Comparison of ENCODE assay signal across 26 mouse cellular contexts in the genomic region with DNA sequence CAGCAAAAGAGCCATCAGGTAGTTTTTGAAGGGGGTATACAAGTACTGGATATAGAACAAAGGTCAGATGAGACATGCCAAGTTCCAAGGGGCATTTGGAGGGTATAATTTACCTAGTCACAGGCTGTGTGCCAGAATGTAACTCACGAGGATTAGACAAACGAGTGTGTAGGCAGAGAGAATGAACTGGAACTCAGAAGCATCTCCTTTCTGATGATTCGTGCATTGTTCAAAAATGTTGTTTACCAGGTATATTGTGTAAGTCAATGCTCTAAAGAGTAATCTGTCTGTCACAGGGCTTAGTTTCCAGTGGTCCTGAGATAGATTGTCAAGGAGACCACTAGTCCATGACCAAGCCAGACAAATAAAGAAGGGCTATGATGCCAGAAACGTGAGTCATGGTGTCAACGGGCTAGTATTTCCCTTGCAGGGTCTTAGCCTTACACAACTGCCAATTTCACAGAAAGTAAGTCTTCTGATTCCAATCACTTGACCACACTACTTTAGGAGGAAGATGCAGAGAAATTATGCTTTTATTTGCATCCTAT. TPM values are rescaled to one million over a fixed set of nuclear protein-coding genes. Genes with fewer than 3 reads are reported as not detected.
"Had no signal": no experiment of that assay in that cellular context is flagged by ENCODE, and none has a peak within 500 bp of the region (broad histone marks: within the 10 kb centered on the region; RNA-seq: fewer than 3 reads in every experiment).

No protein-coding gene starts in this region.

- H3K27ac ChIP-seq: gastrocnemius, adult 2 months; heart, embryonic 10.5 days; hindbrain, embryonic 10.5 days; hindbrain, embryonic 12.5 days; hindbrain, embryonic 14.5 days; intestine, embryonic 15.5 days; kidney, postnatal 0 days; layer of hippocampus, adult 2 months; left cerebral cortex, adult 2 months; limb, embryonic 10.5 days; limb, embryonic 12.5 days; liver, embryonic 13.5 days; liver, embryonic 15.5 days had no signal

- DNase-seq: forebrain, postnatal 0 days; gastrocnemius, adult 2 months; gastrocnemius, postnatal 10 days; gastrocnemius, postnatal 25 days; heart, adult 18-20 months; heart, postnatal 10 days; heart, postnatal 4 days; liver, embryonic 13.5 days; liver, postnatal 0 days; lung, adult 2 months had no signal

- H3K9me3 ChIP-seq: heart, embryonic 10.5 days; heart, embryonic 12.5 days; hindbrain, embryonic 10.5 days; hindbrain, embryonic 12.5 days; intestine, embryonic 15.5 days; limb, embryonic 10.5 days; limb, embryonic 12.5 days; liver, embryonic 13.5 days; liver, embryonic 15.5 days had no signal

- H3K36me3 ChIP-seq: heart, embryonic 10.5 days; heart, embryonic 12.5 days; hindbrain, embryonic 10.5 days; hindbrain, embryonic 12.5 days; intestine, embryonic 15.5 days; limb, embryonic 10.5 days; limb, embryonic 12.5 days; liver, embryonic 13.5 days; liver, embryonic 15.5 days had no signal

- H3K27me3 ChIP-seq: heart, embryonic 12.5 days; hindbrain, embryonic 12.5 days; intestine, embryonic 15.5 days; limb, embryonic 12.5 days; liver, embryonic 13.5 days; liver, embryonic 15.5 days had no signal

- H3K4me1 ChIP-seq: heart, embryonic 10.5 days; heart, embryonic 12.5 days; hindbrain, embryonic 10.5 days; hindbrain, embryonic 12.5 days; intestine, embryonic 15.5 days; limb, embryonic 10.5 days; limb, embryonic 12.5 days; liver, embryonic 13.5 days; liver, embryonic 15.5 days had no signal

- ATAC-seq: forebrain, postnatal 0 days; hindbrain, embryonic 16.5 days; inflammation-experienced regulatory T-cells, adult 6 months; intestine, embryonic 15.5 days; intestine, postnatal 0 days; liver, postnatal 0 days had no signal

- H3K9ac ChIP-seq: forebrain, postnatal 0 days; heart, embryonic 12.5 days; hindbrain, embryonic 12.5 days; hindbrain, embryonic 14.5 days; intestine, embryonic 15.5 days; limb, embryonic 12.5 days; liver, embryonic 13.5 days; liver, embryonic 15.5 days; liver, postnatal 0 days had no signal

- H3K4me2 ChIP-seq: heart, embryonic 12.5 days; hindbrain, embryonic 12.5 days; hindbrain, embryonic 14.5 days; intestine, embryonic 15.5 days; limb, embryonic 12.5 days; liver, embryonic 11.5 days; liver, embryonic 13.5 days; liver, embryonic 15.5 days had no signal

- H3K4me3 ChIP-seq: gastrocnemius, adult 2 months; heart, embryonic 10.5 days; heart, embryonic 12.5 days; hindbrain, embryonic 10.5 days; hindbrain, embryonic 12.5 days; intestine, embryonic 15.5 days; layer of hippocampus, adult 2 months; left cerebral cortex, adult 2 months; limb, embryonic 10.5 days; limb, embryonic 12.5 days; liver, embryonic 13.5 days; liver, embryonic 15.5 days had no signal

RNA-seq across cellular contexts. Expression of a gene that starts 43.7 kb away (rescaled TPM):
- polyA plus RNA-seq: liver, postnatal 0 days had no signal
